Mouse (Mus musculus) thymus, adult 18-20 months (tissue): ENCODE measurements at regions not wholly inside any gene's neighbourhood (a gene's known extent, or its start where the extent isn't known, plus 50 kb on each side); places are given as distances from the start of the nearest gene placed in this dataset.

ENCODE experiments used
- DNase-seq, 2 experiments: peaks; one replicate each; pipeline ENCODE4 v3.0.0; 2022; ENCODE audit warnings: mixed read lengths in 2 of 2

- DNase-seq = no peak
These were observed 202.4 kb upstream of the Sall1 start for GRCm38 (mm10) chr8:89246342-89246741.

- DNase-seq = no peak
These were observed 201.3 kb upstream of the Sall1 start for GRCm38 (mm10) chr8:89245131-89245751.

- no peak for DNase-seq
These were observed 197.7 kb upstream of the Sall1 start for GRCm38 (mm10) chr8:89241686-89242085.

- no peak for DNase-seq
These were observed 195.7 kb upstream of the Sall1 start for GRCm38 (mm10) chr8:89239626-89240025.

- no peak for DNase-seq
These were observed 190.1 kb upstream of the Sall1 start for GRCm38 (mm10) chr8:89234041-89234440.

GRCm38 (mm10) chr8:89232318-89232717 is 188.4 kb upstream of the Sall1 start:
- no peak for DNase-seq

- no peak for DNase-seq
These were observed 185.2 kb upstream of the Sall1 start for GRCm38 (mm10) chr8:89229144-89229543.

GRCm38 (mm10) chr8:89220870-89221269 is 176.9 kb upstream of the Sall1 start:
- no peak for DNase-seq

GRCm38 (mm10) chr8:89220381-89220780 is 176.4 kb upstream of the Sall1 start:
- no peak for DNase-seq

- DNase-seq = no peak
These were observed 175.2 kb upstream of the Sall1 start for GRCm38 (mm10) chr8:89219156-89219555.

- no peak for DNase-seq
These were observed 173.7 kb upstream of the Sall1 start for GRCm38 (mm10) chr8:89217689-89218088.

- no peak for DNase-seq
These were observed 168.0 kb upstream of the Sall1 start for GRCm38 (mm10) chr8:89211931-89212330.

GRCm38 (mm10) chr8:89210684-89211083 is 166.7 kb upstream of the Sall1 start:
- no peak for DNase-seq

- DNase-seq = no peak
These were observed 163.9 kb upstream of the Sall1 start for GRCm38 (mm10) chr8:89207891-89208290.

GRCm38 (mm10) chr8:89202484-89203096 is 158.6 kb upstream of the Sall1 start:
- no peak for DNase-seq

GRCm38 (mm10) chr8:89200301-89200700 is 156.3 kb upstream of the Sall1 start:
- no peak for DNase-seq

GRCm38 (mm10) chr8:89185314-89185713 is 141.4 kb upstream of the Sall1 start:
- no peak for DNase-seq

GRCm38 (mm10) chr8:89175631-89176030 is 131.7 kb upstream of the Sall1 start:
- no peak for DNase-seq

GRCm38 (mm10) chr8:89171561-89171960 is 127.6 kb upstream of the Sall1 start:
- no peak for DNase-seq

- no peak for DNase-seq
These were observed 125.5 kb upstream of the Sall1 start for GRCm38 (mm10) chr8:89169484-89169883.

- no peak for DNase-seq
These were observed 123.1 kb upstream of the Sall1 start for GRCm38 (mm10) chr8:89167026-89167425.

GRCm38 (mm10) chr8:89156909-89157308 is 112.9 kb upstream of the Sall1 start:
- no peak for DNase-seq

GRCm38 (mm10) chr8:89153605-89154004 is 109.6 kb upstream of the Sall1 start:
- no peak for DNase-seq

GRCm38 (mm10) chr8:89152867-89153595 is 109.1 kb upstream of the Sall1 start:
- DNase-seq = no peak
